Mouse (Mus musculus) megakaryocyte, embryonic 14.5 days (primary cell): ENCODE measurements around the gene Snrk. TPM values are rescaled to one million over a fixed set of nuclear protein-coding genes. Genes with fewer than 3 reads are reported as not detected.
A peak's percentile ranks its signal among the peaks of the same experiment; 100 is the strongest.

Experiments
- H3K27me3 ChIP-seq: replicated peaks from 2 replicates; pipeline ENCODE3; 2012; ENCODE audit warnings: inconsistent platforms
- H3K36me3 ChIP-seq: replicated peaks from 2 replicates; pipeline ENCODE3; 2012; ENCODE audit warnings: low read length, inconsistent platforms, mixed read lengths
- H3K4me1 ChIP-seq: 2 replicates; pipeline ENCODE4 v1.6.1; 2012; ENCODE audit warnings: inconsistent platforms
- H3K4me3 ChIP-seq: replicated peaks from 2 replicates; pipeline ENCODE3; 2012; ENCODE audit warnings: moderate library complexity, mild to moderate bottlenecking, inconsistent platforms
- H3K9me3 ChIP-seq: 2 replicates; pipeline ENCODE4 v1.6.1; 2012; ENCODE audit warnings: inconsistent platforms
- FLI1 ChIP-seq: IDR thresholded peaks from 2 replicates; pipeline ENCODE4 v1.6.1; 2012; ENCODE audit warnings: low read length, inconsistent platforms, mixed read lengths
- GATA1 ChIP-seq: IDR thresholded peaks from 3 replicates; pipeline ENCODE4 v1.6.1; 2012; ENCODE audit warnings: mixed read lengths, low read length, inconsistent platforms, borderline replicate concordance
- polyA plus RNA-seq: library from polyadenylated mRNA; stranded (reverse); fragments of >175 nt; gene quantifications from 2 replicates; pipeline ENCODE4 v1.2.3, GENCODE M21; 2012; ENCODE audit warnings: low replicate concordance; ENCODE audit not compliant: insufficient read depth

Snrk gene
- polyA plus RNA-seq, 1 experiment, result 21.0 TPM

DNA sequence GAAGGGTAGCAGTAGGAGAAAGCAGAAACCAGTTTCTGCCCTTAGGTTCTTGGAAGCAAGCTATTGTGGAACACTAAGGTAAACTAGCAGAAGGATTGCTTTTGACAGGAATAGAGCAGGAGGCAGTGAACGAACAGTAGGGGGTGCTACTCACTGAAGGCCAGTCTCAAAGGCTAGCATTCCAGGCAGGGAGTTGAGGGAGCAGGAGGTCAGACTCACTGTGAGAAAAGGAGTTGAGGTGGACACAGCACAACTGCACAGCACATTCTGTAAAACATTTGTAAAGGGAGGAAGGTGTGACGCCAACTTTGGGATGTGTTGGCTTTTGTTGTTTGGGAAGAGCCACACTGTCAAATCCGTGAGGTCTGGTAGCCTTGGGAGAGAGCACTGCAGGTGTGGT is 3.0 kb downstream of the Snrk start:
- Histone ChIP-seq H3K27me3 (no peaks in the 10 kb centered on the region), H3K4me1 (peaks cover 62% of the 10 kb centered on the region), H3K36me3 (peaks cover 11% of the 10 kb centered on the region), H3K9me3 (no peaks in the 10 kb centered on the region), H3K4me3 (peak overlapping the region; percentile 57)
- TF ChIP-seq GATA1, result no peak
- TF ChIP-seq FLI1, result no peak

DNA sequence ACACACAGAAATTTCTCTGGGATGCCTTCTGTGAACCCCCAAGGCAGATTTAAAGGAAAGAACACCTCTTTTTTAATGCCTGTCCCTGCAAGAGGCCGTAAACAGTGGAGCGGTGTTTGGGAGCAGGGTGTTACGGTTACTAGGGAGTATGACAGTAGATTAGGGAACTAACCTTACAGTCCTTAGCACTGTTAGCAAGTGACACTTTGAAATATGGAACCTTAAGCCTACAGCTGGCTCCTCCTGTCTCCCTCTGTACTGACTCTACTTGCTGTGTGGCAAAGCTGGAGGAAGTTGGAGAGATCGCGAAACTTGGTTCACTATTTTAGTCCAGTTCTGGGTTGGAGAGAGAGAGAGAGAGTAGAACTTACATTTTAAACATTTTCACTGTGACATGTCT is 5.0 kb downstream of the Snrk start:
- no peak for TF ChIP-seq FLI1
- TF ChIP-seq GATA1, result no peak
- Histone ChIP-seq H3K36me3 (peaks cover 11% of the 10 kb centered on the region), H3K4me3 (no peak overlapping the region), H3K9me3 (no peaks in the 10 kb centered on the region), H3K4me1 (peaks cover 71% of the 10 kb centered on the region), H3K27me3 (no peaks in the 10 kb centered on the region)

- Histone ChIP-seq H3K4me1 (peaks cover 76% of the 10 kb centered on the region), H3K27me3 (no peaks in the 10 kb centered on the region), H3K36me3 (peaks cover 11% of the 10 kb centered on the region), H3K4me3 (no peak overlapping the region), H3K9me3 (no peaks in the 10 kb centered on the region)
- TF ChIP-seq FLI1 (no peak), GATA1 (no peak)
Observed at GRCm38 (mm10) chr9:122123181-122123580, 6.1 kb downstream of the Snrk start.

- H3K4me3 ChIP-seq, result no peak overlapping the region
- H3K36me3 ChIP-seq, result peaks cover 9% of the 10 kb centered on the region
- peaks cover 76% of the 10 kb centered on the region for H3K4me1 ChIP-seq
- no peaks in the 10 kb centered on the region for H3K9me3 ChIP-seq
- H3K27me3 ChIP-seq, result no peaks in the 10 kb centered on the region
- TF ChIP-seq GATA1 (no peak), FLI1 (no peak)
Observed at GRCm38 (mm10) chr9:122125723-122126290, 8.7 kb downstream of the Snrk start.

GRCm38 (mm10) chr9:122126790-122127189 is 9.7 kb downstream of the Snrk start:
- TF ChIP-seq GATA1 (no peak), FLI1 (no peak)
- H3K27me3 ChIP-seq, result no peaks in the 10 kb centered on the region
- no peak overlapping the region for H3K4me3 ChIP-seq
- H3K36me3 ChIP-seq, result peaks cover 8% of the 10 kb centered on the region
- H3K4me1 ChIP-seq, result peaks cover 69% of the 10 kb centered on the region
- H3K9me3 ChIP-seq, result no peaks in the 10 kb centered on the region

GRCm38 (mm10) chr9:122127271-122127785 is 10.3 kb downstream of the Snrk start:
- peaks cover 14% of the 10 kb centered on the region for H3K36me3 ChIP-seq
- H3K27me3 ChIP-seq, result no peaks in the 10 kb centered on the region
- H3K9me3 ChIP-seq, result no peaks in the 10 kb centered on the region
- TF ChIP-seq FLI1, result no peak
- H3K4me1 ChIP-seq, result peaks cover 64% of the 10 kb centered on the region
- H3K4me3 ChIP-seq, result no peak overlapping the region

DNA sequence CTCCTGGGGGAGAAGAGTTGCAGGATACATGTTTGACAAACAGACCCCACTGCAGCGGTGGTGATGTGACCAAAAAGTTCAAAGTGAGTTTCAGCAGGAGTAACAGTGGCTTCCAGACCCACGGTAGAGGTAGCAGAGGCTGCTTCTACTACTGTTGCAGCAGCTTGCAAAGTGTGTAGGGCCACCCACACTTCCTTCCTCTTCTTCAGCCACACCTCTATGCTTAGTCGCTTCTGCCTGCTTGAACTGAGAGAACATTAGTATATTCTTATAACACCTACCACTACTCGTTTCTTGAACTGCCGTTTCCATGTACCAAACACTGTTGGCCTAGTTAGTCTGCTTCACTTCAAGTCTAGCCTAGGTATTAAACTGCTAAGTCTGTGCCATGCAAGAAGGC is 11.6 kb downstream of the Snrk start:
- no peaks in the 10 kb centered on the region for H3K9me3 ChIP-seq
- H3K4me1 ChIP-seq, result peaks cover 56% of the 10 kb centered on the region
- TF ChIP-seq FLI1 (no peak), GATA1 (no peak)
- no peaks in the 10 kb centered on the region for H3K27me3 ChIP-seq
- peak overlapping the region; percentile 75 for H3K4me3 ChIP-seq
- H3K36me3 ChIP-seq, result peaks cover 26% of the 10 kb centered on the region

DNA sequence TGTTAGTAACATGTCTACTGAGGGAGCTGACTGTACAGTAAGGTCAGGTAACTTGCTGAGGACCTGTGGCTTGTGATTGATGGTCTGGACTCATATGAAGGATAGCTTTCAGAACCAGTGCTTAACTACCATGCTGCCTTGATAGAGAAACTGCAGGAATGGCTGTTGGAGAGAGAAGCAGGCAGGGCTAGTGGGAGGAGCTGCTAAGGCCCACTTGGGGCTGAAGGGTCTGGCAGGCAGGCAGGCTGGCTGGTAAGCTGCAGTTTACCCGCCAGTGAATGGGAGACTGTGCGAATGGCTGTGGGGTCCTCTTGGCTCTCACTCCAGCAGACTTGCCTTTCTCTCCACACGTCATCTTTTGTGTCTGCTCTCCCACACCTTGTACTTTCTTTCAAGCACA is 13.6 kb downstream of the Snrk start:
- no peaks in the 10 kb centered on the region for H3K9me3 ChIP-seq
- TF ChIP-seq FLI1, result no peak
- TF ChIP-seq GATA1, result no peak
- peaks cover 43% of the 10 kb centered on the region for H3K36me3 ChIP-seq
- peaks cover 57% of the 10 kb centered on the region for H3K4me1 ChIP-seq
- no peaks in the 10 kb centered on the region for H3K27me3 ChIP-seq
- H3K4me3 ChIP-seq, result no peak overlapping the region

DNA sequence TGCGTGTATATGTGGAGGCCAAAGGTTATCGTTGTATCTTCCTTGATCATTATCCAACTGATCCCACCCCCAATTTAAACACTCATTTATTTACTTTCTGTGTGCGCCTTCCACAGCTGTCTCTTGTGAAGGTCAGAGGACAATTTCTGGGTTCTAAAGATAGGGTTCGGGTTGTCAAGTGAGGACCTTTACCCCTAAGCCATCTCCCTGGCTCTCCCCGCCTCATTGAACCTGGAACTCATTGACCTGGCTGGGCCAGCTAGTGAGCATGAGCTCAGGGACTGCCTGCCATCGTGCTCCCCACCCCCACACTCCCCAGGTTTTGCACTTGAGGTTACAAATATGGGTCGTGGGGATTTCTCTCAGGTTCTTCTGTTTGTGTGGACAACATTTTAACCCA is 15.1 kb downstream of the Snrk start:
- Histone ChIP-seq H3K27me3 (no peaks in the 10 kb centered on the region), H3K4me3 (no peak overlapping the region), H3K9me3 (no peaks in the 10 kb centered on the region), H3K36me3 (peaks cover 50% of the 10 kb centered on the region), H3K4me1 (peaks cover 52% of the 10 kb centered on the region)
- TF ChIP-seq GATA1, result no peak
- no peak for TF ChIP-seq FLI1

DNA sequence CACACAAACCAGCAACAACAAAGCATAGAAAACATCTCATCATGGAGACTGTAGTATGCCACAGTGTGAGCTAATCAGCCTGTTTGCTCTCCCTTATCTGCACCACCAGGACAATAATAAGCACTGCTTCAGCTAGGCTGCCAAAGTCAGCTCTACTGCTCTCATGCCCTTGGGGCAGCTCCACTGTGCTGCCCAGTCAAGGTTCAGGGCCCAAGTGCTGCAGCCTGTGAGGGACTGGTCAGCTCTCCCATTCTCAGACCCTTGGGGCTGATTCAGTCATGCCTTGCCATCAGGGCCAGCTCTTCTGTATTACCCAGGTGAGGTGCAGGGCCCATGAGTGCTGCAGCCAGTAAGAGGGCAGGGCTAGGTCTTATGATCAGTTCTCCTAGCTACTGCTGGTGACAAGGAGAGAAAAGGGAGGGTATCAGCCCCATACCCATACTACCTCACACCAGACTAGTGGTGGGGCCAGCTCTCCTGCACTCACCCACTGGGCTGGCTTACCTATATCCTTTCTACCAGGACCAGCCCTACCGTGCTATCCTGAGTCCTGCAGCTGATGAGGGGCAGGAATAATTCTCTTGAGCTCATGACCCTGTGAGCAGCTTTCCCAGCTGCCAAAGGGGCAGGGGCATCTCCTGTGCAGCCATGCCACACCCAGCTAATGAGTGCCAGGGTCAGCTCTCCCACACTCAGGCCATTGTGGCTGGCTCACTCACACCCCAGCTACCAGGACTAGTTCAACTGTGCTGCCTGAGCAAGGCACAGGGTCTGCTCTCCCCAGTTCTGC is 18.2 kb downstream of the Snrk start:
- peaks cover 70% of the 10 kb centered on the region for H3K36me3 ChIP-seq
- H3K4me3 ChIP-seq, result no peak overlapping the region
- H3K4me1 ChIP-seq, result peaks cover 30% of the 10 kb centered on the region

More for the DNA sequence above, 18.2 kb downstream of the Snrk start:
- TF ChIP-seq FLI1 (no peak), GATA1 (no peak)
- Histone ChIP-seq H3K9me3 (no peaks in the 10 kb centered on the region), H3K27me3 (no peaks in the 10 kb centered on the region)
